Mouse (Mus musculus): ENCODE measurements around the gene Npr1.

DNA sequence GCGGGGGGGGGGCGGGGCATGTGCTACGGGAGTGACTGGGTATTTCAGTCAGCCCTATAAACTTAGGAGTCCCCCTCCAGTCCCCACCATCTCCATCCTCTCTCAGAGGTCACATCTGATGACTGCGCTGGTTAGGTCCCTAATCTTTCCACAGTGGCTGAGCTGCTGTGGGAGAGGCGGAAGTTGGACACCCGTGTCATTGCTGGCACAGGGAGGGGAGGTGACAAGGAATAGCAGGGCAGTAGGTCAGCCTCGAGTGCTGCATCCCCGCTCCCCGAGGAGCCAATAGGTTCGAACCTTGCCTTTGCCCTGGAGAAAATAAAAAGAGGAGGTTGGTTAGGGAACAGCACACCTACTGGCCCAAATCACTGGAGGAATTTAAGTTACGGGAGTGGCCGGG lies 14.8 kb downstream of the Npr1 start:
- no peak for TF ChIP-seq ZNF384 (IDR thresholded peaks at IDR 0.05; ENCODE audit: low read depth, low read length)
- TF ChIP-seq HCFC1 (IDR thresholded peaks at IDR 0.05; ENCODE audit: borderline replicate concordance, insufficient read depth, low read length) = no peak
- TF ChIP-seq CHD2 (IDR thresholded peaks at IDR 0.05; ENCODE audit: low read depth, low read length) = no peak
- no peak for TF ChIP-seq ZC3H11A (IDR thresholded peaks at IDR 0.05; ENCODE audit: borderline replicate concordance, low read depth, low read length)
- TF ChIP-seq MAFK (IDR thresholded peaks at IDR 0.05; ENCODE audit: insufficient read depth, low read depth, low read length) = no peak
